Mouse (Mus musculus): Measurements from ENCODE around the gene Tulp2. TPM values are rescaled to one million over a fixed set of nuclear protein-coding genes. Genes with fewer than 3 reads are reported as not detected.

Tulp2 gene
- total RNA-seq, 4 experiments from 2014 or later = not detected

Small RNA genes within 50 kb of the gene (microRNA-seq; reads per million reads assigned to microRNA genes)
- gene Gm22133 = 0 reads per million in 2 experiments

Other genes starting within 250 kb of the Tulp2 start
- 10 to 100 TPM in 2 of 4 experiments, 1 to 10 TPM in 2; 5.0 to 18.9 (median 11.9) TPM for gene Cd37, start 242.8 kb upstream of the Tulp2 start, total RNA-seq (2022)
- 1 to 10 TPM; 1.6 to 2.6 (median 2.1) TPM for gene Slc6a16, start 240.8 kb upstream of the Tulp2 start, total RNA-seq (2022)
- gene Slc6a21, start 204.4 kb upstream of the Tulp2 start, total RNA-seq (2022) = under 1 TPM in 3 of 4 experiments, not detected in 1; 0.19 to 0.55 (median 0.34) TPM
- 10 to 100 TPM; 23.9 to 27.8 (median 25.1) TPM for gene Trpm4, start 148.1 kb upstream of the Tulp2 start, total RNA-seq (2022)
- 1 to 10 TPM in 1 of 4 experiments, under 1 TPM in 3; 0.26 to 1.1 (median 0.78) TPM for gene Hrc, start 146.6 kb upstream of the Tulp2 start, total RNA-seq (2022)
- 100 to 1,000 TPM; 137 to 162 (median 150) TPM for gene Ppfia3, start 114.9 kb upstream of the Tulp2 start, total RNA-seq (2022)
- 100 to 1,000 TPM; 139 to 172 (median 159) TPM for gene Lin7b, start 111.3 kb upstream of the Tulp2 start, total RNA-seq (2022)
- 100 to 1,000 TPM; 295 to 398 (median 356) TPM for gene Snrnp70, start 86.1 kb upstream of the Tulp2 start, total RNA-seq (2022)
- under 1 TPM in 1 of 4 experiments, not detected in 3; 0.14 TPM for gene Kcna7, start 76.2 kb upstream of the Tulp2 start, total RNA-seq (2022)
- gene Ntf5, start 68.2 kb upstream of the Tulp2 start, total RNA-seq (2022) = under 1 TPM in 2 of 4 experiments, not detected in 2; 0.36 to 0.39 TPM
- gene Lhb, start 61.1 kb upstream of the Tulp2 start, total RNA-seq (2022) = not detected
- gene Gys1, start 47.0 kb upstream of the Tulp2 start, total RNA-seq (2022) = 10 to 100 TPM; 14.7 to 16.4 (median 15.1) TPM
- 10 to 100 TPM; 30.0 to 37.5 (median 32.0) TPM for gene Ruvbl2, start 43.8 kb upstream of the Tulp2 start, total RNA-seq (2022)
- 100 to 1,000 TPM; 206 to 283 (median 229) TPM for gene Ftl1, start 22.0 kb upstream of the Tulp2 start, total RNA-seq (2022)
- gene Bax, start 15.0 kb upstream of the Tulp2 start, total RNA-seq (2022) = 10 to 100 TPM; 57.8 to 78.7 (median 67.0) TPM
- gene Gm45808, start 4.9 kb downstream of the Tulp2 start, total RNA-seq (2022) = 1 to 10 TPM in 3 of 4 experiments, not detected in 1; 1.9 to 3.2 (median 2.9) TPM
- gene Dhdh, start 6.9 kb downstream of the Tulp2 start, total RNA-seq (2022) = 1 to 10 TPM; 5.9 to 7.0 (median 6.3) TPM
- 100 to 1,000 TPM in 3 of 4 experiments, 10 to 100 TPM in 1; 97.8 to 121 (median 110) TPM for gene Nucb1, start 28.5 kb downstream of the Tulp2 start, total RNA-seq (2022)
- 10 to 100 TPM; 16.0 to 27.0 (median 22.4) TPM for gene Ppp1r15a, start 44.4 kb downstream of the Tulp2 start, total RNA-seq (2022)
- gene Plekha4, start 44.5 kb downstream of the Tulp2 start, total RNA-seq (2022) = 1 to 10 TPM; 3.0 to 5.1 (median 4.0) TPM
- gene Hsd17b14, start 73.0 kb downstream of the Tulp2 start, total RNA-seq (2022) = 1 to 10 TPM in 2 of 4 experiments, under 1 TPM in 1, not detected in 1; 0.72 to 2.6 (median 1.2) TPM
- gene Bcat2, start 88.3 kb downstream of the Tulp2 start, total RNA-seq (2022) = 10 to 100 TPM; 19.3 to 21.1 (median 19.9) TPM
- not detected for gene Fgf21, start 133.6 kb downstream of the Tulp2 start, total RNA-seq (2022)
- gene Fut1, start 135.4 kb downstream of the Tulp2 start, total RNA-seq (2022) = under 1 TPM in 1 of 4 experiments, not detected in 3; 0.21 TPM
- not detected for gene Izumo1, start 139.9 kb downstream of the Tulp2 start, total RNA-seq (2022)
- 1 to 10 TPM; 5.9 to 7.6 (median 6.6) TPM for gene Rasip1, start 145.6 kb downstream of the Tulp2 start, total RNA-seq (2022)
- 1 to 10 TPM; 3.5 to 6.0 (median 5.6) TPM for gene Mamstr, start 158.1 kb downstream of the Tulp2 start, total RNA-seq (2022)
- under 1 TPM in 1 of 4 experiments, not detected in 3; 0.59 TPM for gene Fut2, start 184.5 kb downstream of the Tulp2 start, total RNA-seq (2022)
- gene Ntn5, start 202.1 kb downstream of the Tulp2 start, total RNA-seq (2022) = 1 to 10 TPM; 7.6 to 8.7 (median 8.2) TPM
- 1 to 10 TPM in 1 of 4 experiments, under 1 TPM in 3; 0.63 to 1.1 (median 0.87) TPM for gene Sec1, start 212.5 kb downstream of the Tulp2 start, total RNA-seq (2022)
- gene Car11, start 218.0 kb downstream of the Tulp2 start, total RNA-seq (2022) = 100 to 1,000 TPM; 230 to 247 (median 241) TPM
- 100 to 1,000 TPM; 164 to 236 (median 186) TPM for gene Dbp, start 223.2 kb downstream of the Tulp2 start, total RNA-seq (2022)
- gene Rpl18, start 233.6 kb downstream of the Tulp2 start, total RNA-seq (2022) = 100 to 1,000 TPM; 340 to 384 (median 357) TPM
- gene Sphk2, start 236.1 kb downstream of the Tulp2 start, total RNA-seq (2022) = 10 to 100 TPM; 24.9 to 27.4 (median 25.3) TPM
- under 1 TPM in 1 of 4 experiments, not detected in 3; 0.14 TPM for gene Fam83e, start 239.3 kb downstream of the Tulp2 start, total RNA-seq (2022)
- not detected for gene Spaca4, start 243.9 kb downstream of the Tulp2 start, total RNA-seq (2022)

All from left cerebral cortex, adult 8-10 months (tissue).